ENCODE assay signal across 9 mouse cellular contexts in genomic region chr9:21796259-21796658, GRCm38 (mm10). TPM values are rescaled to one million over a fixed set of nuclear protein-coding genes. Genes with fewer than 3 reads are reported as not detected.
DNase-seq lines count a peak whose midpoint lies in the region; ATAC-seq lines count a peak whose summit lies in the region.
"Had no signal": no experiment of that assay in that cellular context is flagged by ENCODE, and none has a peak within 500 bp of the region (broad histone marks: within the 10 kb centered on the region; RNA-seq: fewer than 3 reads in every experiment).

No protein-coding gene starts in this region.

- peaks cover 62% of the 10 kb centered on the region for H3K36me3 ChIP-seq in limb, embryonic 12.5 days

- H3K9ac ChIP-seq in limb, embryonic 12.5 days (replicated peaks) = peak overlapping the region; percentile 44

- peak overlapping the region; percentile 82 for H3K4me3 ChIP-seq in limb, embryonic 12.5 days (replicated peaks)

- H3K27me3 ChIP-seq in limb, embryonic 12.5 days = no peaks in the 10 kb centered on the region

- WGBS in limb, embryonic 12.5 days = 38% methylated on average over 3 of the region's 3 CpGs

- H3K4me2 ChIP-seq in limb, embryonic 12.5 days = peak overlapping the region; percentile 66

- H3K9me3 ChIP-seq in limb, embryonic 12.5 days = no peaks in the 10 kb centered on the region

- peak; percentile 18 for DNase-seq in embryo, embryonic 10 days (ENCODE audit: low spot score)
- DNase-seq in embryo, embryonic 9.5 days (ENCODE audit: extremely low spot score) = no peak
- DNase-seq in testis, postnatal 10 days (ENCODE audit: low spot score) = peak; percentile 43
- DNase-seq in testis, postnatal 14 days (ENCODE audit: low spot score) = no peak
- no peak for DNase-seq in urinary bladder, postnatal 25 days (ENCODE audit: low spot score)
- DNase-seq in thymus, postnatal 36 days = no peak

- peaks cover 41% of the 10 kb centered on the region for H3K4me1 ChIP-seq in limb, embryonic 12.5 days (replicated peaks)

- H3K27ac ChIP-seq in limb, embryonic 12.5 days = peak overlapping the region; percentile 97

- no peak for ATAC-seq in limb, embryonic 12.5 days (ENCODE audit: insufficient number of reproducible peaks, insufficient read depth, low FRiP score, low TSS enrichment, low read depth)
- ATAC-seq in CD4-positive, CD25-positive, alpha-beta regulatory T cell, adult 4 months = no peak

RNA-seq across cellular contexts. Expression of gene Kank2, which starts 2.3 kb away (rescaled TPM):
- polyA plus RNA-seq in limb, embryonic 12.5 days (2016; fragmentation: Nextera tagmentation; extraction: Ambion mirVana) = 19.9 and 22.3 TPM in 2 replicates
- polyA plus RNA-seq in CD4-positive, CD25-positive, alpha-beta regulatory T cell, adult 4 months (2017; shearing (Covaris generic)) = not detected

RNA-seq across cellular contexts. Expression of gene Spc24, which starts 36.2 kb away (rescaled TPM):
- 152 and 161 TPM in 2 replicates for polyA plus RNA-seq in limb, embryonic 12.5 days (2016; fragmentation: Nextera tagmentation; extraction: Ambion mirVana)
- polyA plus RNA-seq in CD4-positive, CD25-positive, alpha-beta regulatory T cell, adult 4 months (2017; shearing (Covaris generic)) = 10 to 100 TPM in 1 of 2 experiments, 1 to 10 TPM in 1; 6.5 to 13.5 TPM

RNA-seq across cellular contexts. Expression of gene Angptl8, which starts 39.1 kb away (rescaled TPM):
- polyA plus RNA-seq in limb, embryonic 12.5 days (2016; fragmentation: Nextera tagmentation; extraction: Ambion mirVana) = 0.99 and 1.1 TPM in 2 replicates
- not detected for polyA plus RNA-seq in CD4-positive, CD25-positive, alpha-beta regulatory T cell, adult 4 months (2017; shearing (Covaris generic))
- polyA plus RNA-seq: brain, embryonic 14.5 days had no signal

RNA-seq across cellular contexts. Expression of gene Dock6, which starts 56.2 kb away (rescaled TPM):
- 38.3 and 38.9 TPM in 2 replicates for polyA plus RNA-seq in limb, embryonic 12.5 days (2016; fragmentation: Nextera tagmentation; extraction: Ambion mirVana)
- polyA plus RNA-seq in CD4-positive, CD25-positive, alpha-beta regulatory T cell, adult 4 months (2017; shearing (Covaris generic)) = 1 to 10 TPM in 1 of 2 experiments, under 1 TPM in 1; 0.61 to 1.4 TPM

Comparison
In these comparisons a context has a peak if more than half of its experiments do, and no peak if none do; other contexts are left out.
1. DNase-seq: peak in embryo, embryonic 10 days (single experiment) and testis, postnatal 10 days (single experiment); none in embryo, embryonic 9.5 days (single experiment), testis, postnatal 14 days (single experiment), urinary bladder, postnatal 25 days (single experiment) and thymus, postnatal 36 days (0 of 2).
2. RNA of gene Kank2, which starts 2.3 kb away (polyA plus RNA-seq): 19.9 to 22.3 TPM in limb, embryonic 12.5 days; not detected in CD4-positive, CD25-positive, alpha-beta regulatory T cell, adult 4 months; every median in the first group is over 10 times any median in the second.
3. RNA of gene Spc24, which starts 36.2 kb away (polyA plus RNA-seq): 152 to 161 TPM in limb, embryonic 12.5 days; 6.5 to 13.5 TPM in CD4-positive, CD25-positive, alpha-beta regulatory T cell, adult 4 months; every median in the first group is over 10 times any median in the second.